14 mouse cellular contexts compared by ENCODE assay signal in the genomic region with DNA sequence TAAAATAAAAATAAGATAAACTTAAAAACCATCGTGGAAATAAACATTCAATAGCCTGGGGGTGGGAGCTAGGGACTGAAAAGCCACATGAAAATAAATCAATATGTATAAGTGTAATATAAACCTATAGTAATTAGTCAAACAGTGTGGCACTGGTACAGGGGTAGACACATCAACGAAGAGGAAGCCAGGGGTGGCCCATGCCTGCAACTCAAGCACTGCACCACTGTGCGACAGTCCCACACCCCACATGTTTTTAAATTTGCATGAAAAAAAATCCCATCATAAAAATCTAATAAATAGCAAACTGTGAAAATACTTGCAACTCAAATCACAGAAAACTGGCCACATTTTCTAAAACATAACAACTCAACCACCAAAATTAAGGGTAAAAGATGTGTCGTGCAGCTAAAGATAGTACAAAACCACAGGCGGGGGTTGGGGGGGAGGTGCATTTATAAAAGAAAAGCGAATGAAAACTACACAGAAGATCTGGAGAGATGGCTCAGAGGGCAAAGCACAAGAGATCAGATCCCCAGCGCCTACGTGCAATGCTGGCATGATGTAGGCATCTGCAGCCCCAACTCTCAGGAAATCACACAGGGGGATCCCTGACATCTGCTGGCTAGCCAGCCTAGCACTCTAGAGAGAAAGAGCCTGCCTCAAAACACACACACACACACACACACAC. TPM values are rescaled to one million over a fixed set of nuclear protein-coding genes. Genes with fewer than 3 reads are reported as not detected.
A peak's percentile ranks its signal among the peaks of the same experiment; 100 is the strongest.
DNase-seq lines count a peak whose midpoint lies in the region; ATAC-seq and TF ChIP-seq lines count a peak whose summit lies in the region.
"Had no signal": no experiment of that assay in that cellular context is flagged by ENCODE, and none has a peak within 500 bp of the region (broad histone marks: within the 10 kb centered on the region; RNA-seq: fewer than 3 reads in every experiment).

No protein-coding gene starts in this region.

- no peak for ATAC-seq in hindbrain, embryonic 13.5 days (ENCODE audit: low FRiP score)
- ATAC-seq in hindbrain, embryonic 14.5 days (ENCODE audit: low FRiP score), result no peak
- no peak for ATAC-seq in liver, postnatal 0 days

- no peaks in the 10 kb centered on the region for H3K36me3 ChIP-seq in hindbrain, embryonic 13.5 days
- no peaks in the 10 kb centered on the region for H3K36me3 ChIP-seq in hindbrain, embryonic 14.5 days (replicated peaks; ENCODE audit: control insufficient read depth, insufficient read depth)
- H3K36me3 ChIP-seq in thymus, adult 2 months (ENCODE audit: control insufficient read depth, insufficient read depth, low read length), result no peaks in the 10 kb centered on the region
- no peaks in the 10 kb centered on the region for H3K36me3 ChIP-seq in liver, postnatal 0 days (replicated peaks; ENCODE audit: insufficient read depth, low read length)
- H3K36me3 ChIP-seq: kidney, embryonic 15.5 days; liver, embryonic 13.5 days had no signal

- H3K27ac ChIP-seq in hindbrain, embryonic 13.5 days, result peak overlapping the region; percentile 52; the same call in 1 of the 2 replicates
- H3K27ac ChIP-seq in hindbrain, embryonic 14.5 days, result no peak overlapping the region
- H3K27ac ChIP-seq in thymus, adult 2 months (ENCODE audit: control insufficient read depth, insufficient read depth, low read length), result peak overlapping the region; percentile 32
- H3K27ac ChIP-seq in liver, postnatal 0 days (ENCODE audit: low read depth), result no peak overlapping the region
- H3K27ac ChIP-seq: kidney, embryonic 15.5 days; liver, embryonic 13.5 days had no signal

- TF ChIP-seq CTCF in thymus, adult 2 months (IDR thresholded peaks at IDR 0.05; ENCODE audit: borderline replicate concordance, control insufficient read depth, extremely low read depth, insufficient read depth, low read length, poor library complexity), result no peak
- no peak for TF ChIP-seq CTCF in liver, postnatal 0 days (IDR thresholded peaks at IDR 0.05; ENCODE audit: low read depth)

- intact Hi-C loops in heart, postnatal 10 days (cut with DNase I), result no loop called here

- TF ChIP-seq POLR2A in thymus, adult 2 months (IDR thresholded peaks at IDR 0.05; ENCODE audit: control insufficient read depth, extremely low read depth, insufficient read depth, low read length, poor library complexity), result no peak

- H3K9ac ChIP-seq in hindbrain, embryonic 13.5 days, result no peak overlapping the region
- no peak overlapping the region for H3K9ac ChIP-seq in hindbrain, embryonic 14.5 days
- no peak overlapping the region for H3K9ac ChIP-seq in liver, postnatal 0 days (replicated peaks)
- H3K9ac ChIP-seq: kidney, embryonic 15.5 days; liver, embryonic 13.5 days had no signal

- DNase-seq in hindbrain, embryonic 14.5 days (ENCODE audit: low spot score), result no peak
- DNase-seq in CD8-positive naive resting alpha-beta T cell, adult 2 months (ENCODE audit: low read depth in 2 of 2, low spot score in 2 of 2), result peak; percentile 34 to 52
- DNase-seq in brain, adult 2 months (ENCODE audit: low read depth, low spot score), result peak; percentile 63
- peak; percentile 50 for DNase-seq in thymus, adult 2 months
- no peak for DNase-seq in kidney, adult 9 months
- no peak for DNase-seq in heart, postnatal 10 days
- no peak for DNase-seq in liver, postnatal 0 days
- DNase-seq: cerebellum, postnatal 36 days; heart, postnatal 4 days; layer of hippocampus, postnatal 36 days; liver, embryonic 13.5 days; lung, postnatal 36 days had no signal

- no peak for TF ChIP-seq EP300 in liver, postnatal 0 days (IDR thresholded peaks at IDR 0.05; ENCODE audit: low read depth)

- H3K9me3 ChIP-seq in hindbrain, embryonic 13.5 days, result no peaks in the 10 kb centered on the region
- no peaks in the 10 kb centered on the region for H3K9me3 ChIP-seq in hindbrain, embryonic 14.5 days (ENCODE audit: control insufficient read depth, low read length)
- H3K9me3 ChIP-seq in liver, postnatal 0 days (ENCODE audit: low read length), result no peaks in the 10 kb centered on the region
- H3K9me3 ChIP-seq: kidney, embryonic 15.5 days; liver, embryonic 13.5 days had no signal

- H3K4me2 ChIP-seq in hindbrain, embryonic 13.5 days, result no peak overlapping the region
- H3K4me2 ChIP-seq in hindbrain, embryonic 14.5 days (replicated peaks), result no peak overlapping the region
- H3K4me2 ChIP-seq in liver, postnatal 0 days (ENCODE audit: low read depth, low read length), result no peak overlapping the region
- H3K4me2 ChIP-seq: kidney, embryonic 15.5 days; liver, embryonic 13.5 days had no signal

- H3K4me1 ChIP-seq in hindbrain, embryonic 13.5 days (replicated peaks), result peaks cover 50% of the 10 kb centered on the region
- peaks cover 34% of the 10 kb centered on the region for H3K4me1 ChIP-seq in hindbrain, embryonic 14.5 days (replicated peaks; ENCODE audit: control insufficient read depth, insufficient read depth, low read length)
- H3K4me1 ChIP-seq in thymus, adult 2 months (replicated peaks; ENCODE audit: control insufficient read depth, insufficient read depth, low read length), result peaks cover 41% of the 10 kb centered on the region
- peaks cover 40% of the 10 kb centered on the region for H3K4me1 ChIP-seq in liver, postnatal 0 days (ENCODE audit: insufficient read depth)

- no peak overlapping the region for H3K4me3 ChIP-seq in hindbrain, embryonic 13.5 days
- no peak overlapping the region for H3K4me3 ChIP-seq in hindbrain, embryonic 14.5 days (replicated peaks; ENCODE audit: low read length)
- H3K4me3 ChIP-seq in thymus, adult 2 months (ENCODE audit: control insufficient read depth, insufficient read depth, low read length), result no peak overlapping the region
- H3K4me3 ChIP-seq in liver, postnatal 0 days (ENCODE audit: low read depth, low read length), result no peak overlapping the region
- H3K4me3 ChIP-seq: kidney, embryonic 15.5 days; liver, embryonic 13.5 days had no signal

- 72% methylated on average over 8 of the region's 8 CpGs for WGBS in hindbrain, embryonic 13.5 days
- 66% methylated on average over 8 of the region's 8 CpGs for WGBS in hindbrain, embryonic 14.5 days
- WGBS in thymus, adult 2 months, result 5% methylated on average over 8 of the region's 8 CpGs
- 49% methylated on average over 8 of the region's 8 CpGs for WGBS in liver, postnatal 0 days (ENCODE audit: insufficient replicate concordance)

- H3K27me3 ChIP-seq in hindbrain, embryonic 13.5 days, result no peaks in the 10 kb centered on the region
- H3K27me3 ChIP-seq in hindbrain, embryonic 14.5 days (ENCODE audit: control insufficient read depth, insufficient read depth, low read length), result no peaks in the 10 kb centered on the region
- no peaks in the 10 kb centered on the region for H3K27me3 ChIP-seq in thymus, adult 2 months (ENCODE audit: control insufficient read depth, insufficient read depth, low read length)
- H3K27me3 ChIP-seq in liver, postnatal 0 days (ENCODE audit: insufficient read depth, low read length), result no peaks in the 10 kb centered on the region
- H3K27me3 ChIP-seq: kidney, embryonic 15.5 days; liver, embryonic 13.5 days had no signal

RNA-seq across cellular contexts. Expression of a gene that starts 45.6 kb away (rescaled TPM):
- polyA plus RNA-seq in hindbrain, embryonic 13.5 days (2015; fragmentation: Nextera tagmentation; extraction: Ambion mirVana), result 14.3 and 16.5 TPM in 2 replicates
- polyA plus RNA-seq in hindbrain, embryonic 14.5 days (2014; fragmentation: Nextera tagmentation; extraction: Ambion mirVana), result 14.4 and 16.8 TPM in 2 replicates
- 40.3 and 43.6 TPM in 2 replicates for polyA plus RNA-seq in thymus, adult 2 months (2012; rRNA removed)
- 10 to 100 TPM; 20.6 to 20.7 TPM for total RNA-seq in heart, postnatal 10 days (2021)
- polyA plus RNA-seq in liver, postnatal 0 days (2015; fragmentation: Nextera tagmentation; extraction: Ambion mirVana), result 4.1 and 5.4 TPM in 2 replicates

Comparison
In these comparisons a context has a peak if more than half of its experiments do, and no peak if none do; other contexts are left out.
1. H3K27ac ChIP-seq: peak in hindbrain, embryonic 13.5 days (single experiment) and thymus, adult 2 months (single experiment); none in hindbrain, embryonic 14.5 days (single experiment) and liver, postnatal 0 days (single experiment).
2. DNase-seq: peak in CD8-positive naive resting alpha-beta T cell, adult 2 months (2 of 2), brain, adult 2 months (single experiment) and thymus, adult 2 months (single experiment); none in hindbrain, embryonic 14.5 days (single experiment), kidney, adult 9 months (single experiment), heart, postnatal 10 days (0 of 2) and liver, postnatal 0 days (single experiment).